Comparison of ENCODE assay signal across 12 mouse cellular contexts in the genomic region with DNA sequence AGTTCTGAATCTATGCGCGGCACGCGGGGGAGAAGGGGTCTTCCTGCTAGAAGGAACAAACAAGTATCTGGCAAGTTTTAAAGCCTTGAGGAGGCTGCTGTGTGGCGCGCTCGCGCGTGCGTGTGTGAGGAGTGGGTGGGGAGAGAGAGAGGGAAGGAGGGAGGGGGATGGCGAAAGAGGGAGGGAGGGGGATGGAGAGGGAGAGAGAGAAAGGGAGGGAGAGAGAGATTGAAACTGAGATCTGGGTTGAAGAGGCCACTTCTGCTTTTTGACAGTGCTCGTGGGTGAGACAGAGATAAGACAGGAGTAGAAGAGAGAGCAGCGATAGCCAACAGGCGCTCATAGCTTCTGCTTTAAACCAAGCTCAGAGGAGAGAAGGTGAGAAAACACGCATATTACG.
A peak's percentile ranks its signal among the peaks of the same experiment; 100 is the strongest.
DNase-seq lines count a peak whose midpoint lies in the region; ATAC-seq and TF ChIP-seq lines count a peak whose summit lies in the region.
"Had no signal": no experiment of that assay in that cellular context is flagged by ENCODE, and none has a peak within 500 bp of the region (broad histone marks: within the 10 kb centered on the region; RNA-seq: fewer than 3 reads in every experiment).

No protein-coding gene starts in this region.

- peaks cover 0 to 4% of the 10 kb centered on the region in 2 experiments; a peak in 2 of 4 replicates for H3K4me1 ChIP-seq in heart, embryonic 14.5 days (ENCODE audit: control insufficient read depth in 2 of 2, insufficient read depth in 2 of 2, low read length in 2 of 2)
- no peaks in the 10 kb centered on the region; the same call in 1 of the 2 replicates for H3K4me1 ChIP-seq in spleen, adult 2 months (ENCODE audit: control insufficient read depth, insufficient read depth, insufficient read length)
- H3K4me1 ChIP-seq in intestine, embryonic 16.5 days (ENCODE audit: control insufficient read depth, insufficient read depth, low read length), result no peaks in the 10 kb centered on the region

- TF ChIP-seq CTCF in spleen, adult 2 months (IDR thresholded peaks at IDR 0.05; ENCODE audit: extremely low read depth, insufficient read depth, insufficient read length, insufficient replicate concordance), result no peak

- H3K4me3 ChIP-seq in heart, embryonic 14.5 days (ENCODE audit: control insufficient read depth in 1 of 2, insufficient read depth in 1 of 2, low read depth in 1 of 2, low read length in 2 of 2), result peak overlapping the region; percentile 21 to 25
- peak overlapping the region; percentile 35; the same call in 1 of the 2 replicates for H3K4me3 ChIP-seq in spleen, adult 2 months (ENCODE audit: extremely low read depth, insufficient read depth, insufficient read length)
- peak overlapping the region; percentile 2; the same call in 1 of the 2 replicates for H3K4me3 ChIP-seq in intestine, embryonic 16.5 days (ENCODE audit: low read length)
- H3K4me3 ChIP-seq: erythroblast, embryonic 14.5 days had no signal

- no peaks in the 10 kb centered on the region for H3K9me3 ChIP-seq in heart, embryonic 14.5 days (ENCODE audit: control insufficient read depth, low read length)
- no peaks in the 10 kb centered on the region for H3K9me3 ChIP-seq in intestine, embryonic 16.5 days (ENCODE audit: control insufficient read depth, low read length)

- H3K36me3 ChIP-seq in heart, embryonic 14.5 days (ENCODE audit: control insufficient read depth, insufficient read depth, low read length), result no peaks in the 10 kb centered on the region
- no peaks in the 10 kb centered on the region for H3K36me3 ChIP-seq in spleen, adult 2 months (ENCODE audit: control insufficient read depth, insufficient read depth, low read length)
- no peaks in the 10 kb centered on the region for H3K36me3 ChIP-seq in intestine, embryonic 16.5 days (ENCODE audit: control insufficient read depth, insufficient read depth, low read length)
- H3K36me3 ChIP-seq in splenic B cell, adult 2 months (ENCODE audit: control insufficient read depth, insufficient read depth, low read length, poor library complexity, severe bottlenecking), result no peaks in the 10 kb centered on the region

- TF ChIP-seq POLR2A in spleen, adult 2 months (IDR thresholded peaks at IDR 0.05; ENCODE audit: low read depth, low read length), result no peak

- H3K4me2 ChIP-seq in heart, embryonic 14.5 days (ENCODE audit: low read length), result peak overlapping the region; percentile 59
- peak overlapping the region; percentile 30 for H3K4me2 ChIP-seq in intestine, embryonic 16.5 days (ENCODE audit: low read depth, low read length)

- 13% methylated on average over 16 of the region's 16 CpGs for WGBS in heart, embryonic 14.5 days
- 4% methylated on average over 16 of the region's 16 CpGs for WGBS in spleen, adult 2 months
- 33% methylated on average over 16 of the region's 16 CpGs for WGBS in intestine, embryonic 16.5 days

- H3K27ac ChIP-seq in heart, embryonic 14.5 days (replicated peaks in 1 of 2; ENCODE audit: control insufficient read depth in 1 of 2, insufficient read depth in 1 of 2, low read depth in 2 of 2, low read length in 2 of 2), result no peak overlapping the region
- no peak overlapping the region for H3K27ac ChIP-seq in spleen, adult 2 months (ENCODE audit: insufficient read depth, low read length)
- no peak overlapping the region for H3K27ac ChIP-seq in intestine, embryonic 16.5 days (ENCODE audit: low read length)

- ATAC-seq in heart, embryonic 14.5 days (ENCODE audit: insufficient number of reproducible peaks, insufficient read depth, low FRiP score, low read depth), result no peak
- ATAC-seq in intestine, embryonic 16.5 days, result no peak

- H3K27me3 ChIP-seq in heart, embryonic 14.5 days (ENCODE audit: control insufficient read depth, insufficient read depth, low read length), result no peaks in the 10 kb centered on the region; the same call in 1 of the 2 replicates
- no peaks in the 10 kb centered on the region for H3K27me3 ChIP-seq in spleen, adult 2 months (ENCODE audit: control insufficient read depth, insufficient read depth, low read length)
- H3K27me3 ChIP-seq in intestine, embryonic 16.5 days (replicated peaks; ENCODE audit: control insufficient read depth, insufficient read depth, low read length), result no peaks in the 10 kb centered on the region
- H3K27me3 ChIP-seq in splenic B cell, adult 2 months (ENCODE audit: control insufficient read depth, insufficient read depth, low read length, poor library complexity, severe bottlenecking), result no peaks in the 10 kb centered on the region

- H3K9ac ChIP-seq in heart, embryonic 14.5 days (ENCODE audit: low read length), result no peak overlapping the region
- H3K9ac ChIP-seq in intestine, embryonic 16.5 days (ENCODE audit: low read depth, low read length), result no peak overlapping the region

- intact Hi-C loops in left cerebral cortex, postnatal 14 days (cut with DNase I), result loop anchor here (5.0 kb wide), 1 partner anchor 140 kb away; no protein-coding TSS in a partner anchor

- no peak for DNase-seq in heart, adult 9 months (ENCODE audit: low spot score in 2 of 2)
- DNase-seq in spleen, adult 2 months (ENCODE audit: low read depth in 1 of 2, low spot score in 2 of 2), result no peak
- DNase-seq in spleen, postnatal 14 days (ENCODE audit: low spot score in 2 of 2), result no peak
- DNase-seq in splenic B cell, adult 2 months (ENCODE audit: low read depth, low spot score), result peak; percentile 41
- no peak for DNase-seq in right cerebral cortex, postnatal 36 days (ENCODE audit: low spot score in 2 of 2)
- no peak for DNase-seq in left cerebral cortex, postnatal 14 days (ENCODE audit: low spot score in 2 of 2)
- DNase-seq: cerebellum, adult 2 months; kidney, postnatal 10 days; lung, postnatal 36 days had no signal
